Mouse (Mus musculus) right cerebral cortex, postnatal 36 days (tissue): Measurements from ENCODE around the gene Rasl11a.
"Not testable (repeated sequence)": the region's sequence is repeated elsewhere in the genome, so short reads cannot be mapped to it uniquely, and the experiment has no call there.

Source experiments
- DNase-seq, 2 experiments: peaks; one replicate each; pipeline ENCODE4 v3.0.0; 2022; ENCODE audit warnings: low spot score in 2 of 2, mixed read lengths in 1 of 2

Gene Rasl11a

DNA sequence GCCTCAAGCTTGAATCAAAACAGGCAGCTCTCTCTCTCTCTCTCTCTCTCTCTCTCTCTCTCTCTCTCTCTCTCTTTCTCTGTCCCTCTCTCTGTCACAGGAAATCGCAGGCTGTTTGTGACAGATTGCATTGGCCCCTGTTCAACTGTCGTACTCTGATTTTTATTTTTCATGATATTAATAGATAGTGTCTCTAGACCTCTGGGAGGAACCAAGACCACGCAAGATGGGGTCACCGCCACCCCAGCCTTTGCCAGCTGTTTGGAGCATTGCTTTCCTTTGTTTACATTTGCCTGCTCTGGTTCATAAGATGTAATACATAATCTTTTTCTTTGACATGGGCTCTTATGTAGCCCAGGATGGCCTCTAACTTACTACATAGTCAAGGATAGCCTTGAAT is 2.9 kb upstream of the Rasl11a start:
- DNase-seq = no peak

DNA sequence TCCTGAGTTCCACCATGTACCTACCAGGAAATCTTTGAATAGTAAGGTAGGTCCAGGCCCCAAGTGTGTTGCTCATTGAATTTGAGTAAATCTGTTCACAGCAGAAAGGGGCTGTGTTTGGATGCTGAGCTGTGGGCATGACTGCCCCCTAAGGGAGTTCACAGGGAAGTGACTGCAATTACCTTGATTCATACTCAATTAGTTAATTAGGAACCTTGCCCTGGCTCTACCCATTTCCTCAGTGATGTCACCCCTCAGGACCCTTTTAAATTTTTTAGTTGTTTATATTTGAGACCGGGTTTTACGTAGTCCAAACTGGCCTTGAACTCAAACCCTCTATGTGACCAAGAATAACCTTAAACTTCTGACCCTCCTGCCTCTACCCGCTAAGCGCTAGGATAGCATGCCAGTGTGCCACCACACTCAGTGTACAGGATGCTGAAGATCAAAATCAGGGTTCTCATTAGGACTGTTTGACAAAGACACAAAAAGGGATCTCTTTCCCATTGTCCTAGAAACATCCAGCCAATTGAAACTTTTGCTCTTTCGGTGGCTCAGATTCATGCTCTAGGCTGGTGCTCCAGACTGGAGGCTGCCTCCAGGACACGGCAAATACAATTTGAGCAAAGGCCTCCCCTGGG is 450 bp upstream of the Rasl11a start:
- DNase-seq = no peak

DNA sequence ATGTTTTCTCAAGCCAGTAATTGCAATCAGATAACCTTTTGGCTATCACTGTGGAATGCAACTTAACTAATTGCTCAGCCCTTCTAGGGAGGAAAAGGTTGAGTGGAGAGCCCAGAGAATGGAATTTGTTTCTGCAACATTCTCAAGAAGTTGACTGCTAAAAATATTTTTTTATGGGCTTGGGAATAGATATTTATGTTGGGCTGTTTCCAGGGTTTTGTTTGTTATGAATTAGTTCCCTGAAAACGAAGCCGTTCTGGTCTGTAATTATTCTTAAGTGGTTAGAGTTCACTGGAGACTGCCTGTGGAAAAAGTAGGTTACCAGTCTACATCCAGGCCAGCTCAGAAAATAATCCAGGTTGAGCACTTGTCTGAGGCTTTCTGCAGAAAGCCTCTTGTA is 1.6 kb downstream of the Rasl11a start:
- no peak for DNase-seq

DNA sequence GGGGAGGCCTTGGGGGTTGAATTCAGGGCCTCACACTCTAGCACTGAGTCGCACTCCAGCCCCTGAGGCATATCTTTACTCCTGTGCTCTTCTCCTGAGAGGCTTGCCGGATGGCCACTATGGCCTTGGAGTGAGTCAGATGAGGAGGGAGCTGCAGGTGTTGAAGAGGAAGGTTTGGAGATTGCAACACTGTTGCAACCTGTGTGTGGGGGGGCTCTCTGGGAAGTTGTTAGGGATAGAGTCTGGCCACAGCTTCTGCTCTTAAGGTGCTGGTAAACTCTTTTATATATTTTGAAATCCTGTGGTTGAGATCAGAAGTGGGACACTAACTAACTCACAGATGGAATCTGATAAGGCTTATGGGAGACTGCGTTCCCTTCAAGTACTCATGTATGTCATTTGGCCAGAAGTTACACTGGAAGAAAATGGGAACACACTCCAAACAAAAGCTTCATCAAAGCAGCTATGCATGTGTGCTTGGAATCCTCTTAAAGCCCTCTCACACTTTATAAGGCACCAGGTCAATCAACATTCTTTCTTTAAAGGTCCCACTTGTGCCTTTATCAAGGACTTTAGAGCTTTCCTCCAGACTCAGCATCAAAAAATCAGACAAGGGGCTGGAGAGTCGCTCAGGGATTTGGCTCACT is 4.2 kb downstream of the Rasl11a start:
- DNase-seq = no peak

DNA sequence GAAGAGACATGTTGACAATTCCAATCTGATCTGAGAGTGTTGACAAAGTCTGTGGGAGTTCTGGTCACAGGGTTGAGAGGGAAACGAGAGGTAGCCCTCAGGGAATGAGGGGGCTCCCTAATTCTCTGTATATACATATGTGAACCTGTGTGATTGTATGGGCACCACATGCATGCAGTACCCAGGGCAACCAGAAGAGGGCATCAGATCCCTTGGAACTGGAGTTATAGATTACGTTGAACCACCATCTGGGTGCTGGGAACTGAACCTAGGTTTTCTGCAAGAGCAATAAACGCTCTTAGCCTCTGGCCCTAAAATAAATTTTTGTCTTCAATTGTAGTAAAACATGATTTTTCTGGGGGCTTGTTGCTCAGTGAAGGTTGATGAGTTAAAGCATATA is 11.2 kb downstream of the Rasl11a start:
- no peak for DNase-seq

DNA sequence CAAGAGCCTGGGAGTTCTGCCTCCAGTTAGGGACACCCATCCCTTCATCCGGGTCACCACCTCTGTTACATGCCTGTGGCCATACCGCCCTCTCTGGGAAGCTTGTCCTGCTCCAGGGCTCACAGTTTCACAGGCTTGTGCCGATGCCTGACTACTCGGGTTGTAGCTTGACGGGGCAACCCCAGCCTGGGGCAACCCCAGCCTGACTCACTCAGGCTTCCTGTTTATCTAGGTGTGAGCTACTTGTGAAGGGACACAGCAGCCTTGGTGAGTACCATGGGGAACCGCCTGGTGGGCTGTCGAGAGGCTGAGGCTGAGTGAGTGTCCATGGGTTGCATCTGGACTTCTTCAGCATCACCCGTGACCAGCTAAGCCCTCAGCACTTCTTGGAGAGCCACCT is 12.7 kb downstream of the Rasl11a start:
- DNase-seq = no peak

DNA sequence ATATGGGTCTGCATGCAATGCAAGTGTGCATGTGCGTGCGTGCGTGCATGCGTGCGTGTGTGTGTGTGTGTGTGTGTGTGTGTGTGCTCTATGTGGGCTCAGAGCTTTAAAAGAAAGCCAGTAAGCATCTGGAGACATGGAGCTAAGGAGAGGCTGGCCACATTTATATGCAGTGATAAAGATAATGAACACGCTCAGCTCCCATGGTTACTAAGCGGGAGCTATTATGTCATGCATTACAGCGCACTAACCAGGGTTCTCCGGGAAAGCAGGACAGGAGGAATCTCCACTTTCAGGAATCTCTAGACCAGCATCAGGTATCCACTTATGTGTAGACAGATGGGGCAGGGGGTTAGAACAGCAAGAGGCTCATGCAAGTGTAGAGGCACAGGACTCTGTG is 13.9 kb downstream of the Rasl11a start:
- DNase-seq = no peak

DNA sequence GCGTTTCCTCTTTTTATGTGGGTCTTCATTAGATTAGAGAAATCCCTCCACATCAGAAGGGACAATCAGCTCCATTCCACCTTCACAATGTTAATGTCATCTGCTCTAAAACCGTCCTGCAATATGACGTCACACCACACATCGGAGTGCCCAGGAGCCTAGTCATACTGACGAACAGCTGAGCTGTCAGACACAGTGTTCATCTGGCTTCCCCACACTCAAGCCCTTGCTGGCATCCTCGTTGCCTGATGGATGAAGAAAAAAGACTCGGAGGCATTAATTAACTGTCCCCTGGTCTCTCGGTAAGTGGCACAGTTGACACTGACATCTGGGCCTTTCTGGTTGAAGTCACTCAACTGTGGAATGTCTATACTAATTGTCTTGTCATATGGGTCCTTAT is 14.4 kb downstream of the Rasl11a start:
- DNase-seq = no peak

DNA sequence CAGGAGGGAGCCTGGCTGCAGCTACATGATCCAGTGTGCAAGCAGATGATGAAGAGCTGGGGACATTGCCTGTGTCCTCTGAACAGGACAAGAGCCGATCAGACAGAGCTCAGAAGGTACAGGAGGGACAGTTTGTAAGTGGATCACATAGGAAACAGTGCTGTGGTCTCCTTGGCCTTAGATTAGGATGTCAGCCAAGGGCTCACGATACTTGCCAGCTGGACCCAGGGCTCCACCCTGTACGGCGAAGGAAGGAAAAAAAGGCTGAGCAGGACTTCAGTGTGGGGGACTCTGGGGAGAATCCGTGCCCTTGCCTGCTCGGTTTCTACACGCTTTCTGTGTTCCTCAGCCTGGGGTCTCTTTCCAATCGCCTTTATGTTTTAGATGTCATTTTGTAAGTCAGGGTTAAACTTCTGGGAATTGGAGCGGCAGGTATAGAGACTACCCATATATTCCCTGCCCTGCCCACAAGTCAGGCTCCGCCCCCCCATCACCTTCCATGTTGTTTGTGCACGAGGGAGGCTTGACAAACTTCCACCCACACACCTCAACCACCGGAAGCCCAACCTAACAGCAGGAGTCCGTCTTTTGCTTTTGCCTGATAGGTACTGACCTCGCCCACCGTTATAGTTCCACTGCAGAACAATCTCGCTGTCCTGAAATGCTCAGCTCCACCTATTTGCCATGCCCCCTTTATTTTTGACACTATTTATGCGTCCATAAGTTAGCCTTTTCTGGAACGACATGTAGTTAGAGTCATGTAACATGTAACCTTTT is 15.5 kb downstream of the Rasl11a start:
- DNase-seq = no peak

DNA sequence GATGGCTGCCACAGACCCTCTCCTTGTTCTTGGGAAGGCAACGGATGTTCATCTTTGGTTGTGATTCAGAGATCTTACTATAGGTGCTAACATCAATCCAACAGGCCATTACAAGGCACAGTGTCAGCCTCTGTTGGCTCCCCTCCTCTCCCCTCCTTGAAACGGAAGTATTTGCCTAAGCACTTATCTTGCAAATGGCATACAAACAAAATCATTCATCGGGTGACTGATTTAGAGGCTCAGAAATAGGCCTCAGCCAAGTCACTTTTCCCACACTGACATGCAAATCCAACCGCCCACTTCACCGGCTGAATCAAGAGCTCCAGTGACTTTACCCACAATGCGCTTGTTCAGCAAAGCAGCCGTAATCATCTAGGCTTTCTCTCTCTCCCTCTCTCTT is 16.7 kb downstream of the Rasl11a start:
- peak; percentile 63 to 83 for DNase-seq

DNA sequence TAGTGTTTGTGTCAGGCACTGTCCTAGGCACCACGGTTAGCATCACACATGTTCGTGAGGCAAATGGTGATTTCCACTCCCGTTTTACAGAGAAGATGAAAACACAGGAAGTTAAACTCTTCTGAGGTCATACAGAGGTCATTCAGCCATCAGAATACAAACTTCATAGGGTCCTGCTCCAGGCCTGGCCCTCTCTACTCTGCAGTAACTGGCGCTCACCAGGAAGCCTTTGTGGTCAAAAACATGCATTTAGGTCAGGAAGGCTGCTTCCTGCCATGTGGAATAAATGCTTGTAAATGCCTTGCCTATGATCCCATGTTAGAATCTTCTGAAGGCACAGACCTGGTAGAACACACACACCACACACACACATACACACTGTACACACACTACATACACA is 20.6 kb downstream of the Rasl11a start:
- no peak for DNase-seq

DNA sequence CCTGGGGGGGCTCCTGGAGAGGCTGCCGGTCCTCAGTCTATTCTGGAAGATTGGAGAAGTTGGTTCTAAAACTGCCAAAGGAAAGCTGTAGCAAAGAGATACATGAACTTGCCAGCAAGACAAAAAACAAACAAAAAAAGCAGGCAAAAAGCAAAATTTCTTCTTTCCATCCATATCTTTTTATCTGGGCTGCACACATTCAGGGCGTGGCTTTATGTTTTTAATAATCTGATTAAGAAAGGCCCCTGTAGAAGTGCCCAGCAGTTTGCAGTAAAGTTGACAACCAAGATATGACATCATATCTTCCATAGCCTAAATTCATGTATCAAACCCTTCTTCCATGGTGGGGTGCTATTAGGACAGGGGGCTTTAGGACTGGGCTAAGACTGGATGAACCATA is 21.4 kb downstream of the Rasl11a start:
- no peak for DNase-seq

DNA sequence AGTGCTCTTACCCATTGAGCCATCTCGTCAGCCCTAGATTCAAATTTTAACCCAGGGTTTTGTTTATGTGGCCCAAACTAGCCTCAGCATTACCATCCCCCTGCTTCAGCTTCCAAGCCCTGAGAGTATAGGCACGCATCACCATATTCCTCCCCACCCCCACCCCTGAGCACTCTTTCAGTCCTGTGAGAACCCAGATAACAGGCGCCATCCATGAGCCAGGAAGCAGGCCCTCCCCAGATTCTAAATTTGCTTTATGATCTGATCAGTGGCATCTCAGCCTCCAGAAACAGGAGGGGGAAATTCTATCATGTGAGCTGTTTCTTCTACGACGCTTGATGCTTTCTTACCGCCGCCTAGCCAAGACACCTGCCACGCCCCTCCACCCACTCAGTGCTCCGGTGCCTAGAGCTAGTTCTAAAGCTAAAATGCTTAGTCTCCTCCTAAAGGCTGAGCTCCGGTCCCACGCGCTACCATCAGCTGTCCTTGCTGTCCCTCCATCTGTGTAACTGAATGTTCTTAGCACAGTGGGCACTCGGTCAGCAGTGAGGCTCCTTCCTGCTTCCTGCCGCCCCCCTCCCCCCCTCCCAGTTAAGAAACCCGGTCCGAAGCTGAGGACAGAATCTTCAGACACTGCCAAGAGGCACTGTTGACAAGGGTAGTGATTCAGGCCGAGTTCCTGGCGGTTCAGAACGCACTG is 22.5 kb downstream of the Rasl11a start:
- peak; percentile 85 to 91 for DNase-seq

DNA sequence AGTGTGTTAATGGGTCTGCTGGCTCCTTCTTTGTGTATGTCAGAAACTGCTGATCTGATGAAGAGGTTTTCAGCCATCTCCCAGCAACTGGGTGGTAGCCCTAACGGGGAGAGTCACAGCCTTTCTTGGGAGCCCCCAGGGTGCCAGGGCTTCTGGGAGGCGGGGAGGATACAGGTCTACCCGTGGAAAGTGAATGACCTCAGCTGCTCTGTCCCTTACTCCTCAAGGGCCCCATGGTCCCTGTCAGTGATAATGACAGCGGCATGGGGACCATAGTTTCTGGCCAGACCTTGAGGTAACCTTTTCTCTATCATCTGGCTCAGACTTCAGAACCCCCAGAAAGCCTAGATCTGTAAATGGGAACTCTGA is 23.1 kb downstream of the Rasl11a start:
- DNase-seq = no peak

DNA sequence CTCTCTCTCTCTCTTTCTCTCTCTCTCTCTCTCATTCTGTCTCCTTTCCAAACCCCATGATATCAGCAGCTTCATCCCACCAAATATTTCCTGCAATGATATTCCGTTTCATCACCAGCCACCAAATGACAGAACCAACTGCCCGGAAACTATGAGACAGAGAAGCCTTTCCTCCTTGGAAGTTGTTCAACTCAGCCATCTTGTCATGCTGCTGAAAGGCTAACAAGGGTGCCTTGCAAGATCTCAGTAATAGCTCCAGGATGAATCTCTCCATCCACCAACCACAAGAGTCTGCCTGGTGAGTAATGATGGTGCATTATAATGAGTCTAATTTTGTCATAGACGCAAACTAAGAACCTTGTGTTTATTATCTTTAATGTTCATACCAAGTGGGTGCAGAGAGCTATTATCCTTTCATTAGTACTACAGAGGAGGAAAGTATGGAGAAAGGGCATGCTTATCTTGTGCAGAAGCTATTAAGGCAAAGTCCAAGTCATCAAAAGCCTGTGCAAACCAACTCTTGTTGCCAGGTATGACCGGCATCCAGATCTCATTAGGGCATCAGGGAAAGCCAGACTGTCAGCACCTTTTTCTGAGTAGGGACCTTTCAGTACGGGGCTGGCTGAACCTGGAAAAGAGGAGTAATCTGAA is 28.2 kb downstream of the Rasl11a start:
- DNase-seq = no peak

DNA sequence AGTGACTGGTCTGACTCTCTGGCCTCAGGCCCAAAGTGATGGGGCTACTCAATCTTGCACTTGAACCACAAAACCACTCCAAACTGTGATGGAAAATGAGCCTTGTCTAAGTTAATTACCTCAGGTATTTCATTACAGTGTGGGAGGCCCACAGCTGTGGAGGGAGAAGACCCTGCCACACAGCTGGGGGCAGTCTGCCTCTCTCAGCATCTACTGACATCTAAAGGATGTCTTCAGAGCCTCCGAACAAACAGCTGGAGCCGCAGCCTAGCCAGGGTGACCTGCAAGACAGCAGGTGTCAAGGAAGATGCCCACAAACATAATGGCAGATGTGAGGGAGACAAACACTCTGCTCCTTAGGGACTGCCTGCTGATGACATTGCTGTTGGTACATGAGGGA is 31.2 kb downstream of the Rasl11a start:
- DNase-seq = no peak

DNA sequence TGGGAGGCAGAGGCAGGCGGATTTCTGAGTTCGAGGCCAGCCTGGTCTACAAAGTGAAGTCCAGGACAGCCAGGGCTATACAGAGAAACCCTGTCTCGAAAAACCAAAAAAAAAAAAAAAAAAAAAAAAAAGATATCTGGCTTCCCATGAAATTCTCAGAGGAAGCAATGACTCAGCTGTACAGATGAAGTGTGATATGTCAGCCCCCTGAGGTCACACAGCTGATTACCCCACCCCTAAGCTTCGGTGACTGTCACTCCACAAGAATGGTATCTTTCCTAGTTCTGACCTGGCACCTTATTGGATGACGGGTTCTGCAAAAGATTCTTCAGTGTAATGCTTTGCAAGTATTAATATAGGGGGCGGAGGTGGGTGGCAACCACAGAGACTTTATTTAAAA is 33.0 kb downstream of the Rasl11a start:
- not testable (repeated sequence) for DNase-seq

DNA sequence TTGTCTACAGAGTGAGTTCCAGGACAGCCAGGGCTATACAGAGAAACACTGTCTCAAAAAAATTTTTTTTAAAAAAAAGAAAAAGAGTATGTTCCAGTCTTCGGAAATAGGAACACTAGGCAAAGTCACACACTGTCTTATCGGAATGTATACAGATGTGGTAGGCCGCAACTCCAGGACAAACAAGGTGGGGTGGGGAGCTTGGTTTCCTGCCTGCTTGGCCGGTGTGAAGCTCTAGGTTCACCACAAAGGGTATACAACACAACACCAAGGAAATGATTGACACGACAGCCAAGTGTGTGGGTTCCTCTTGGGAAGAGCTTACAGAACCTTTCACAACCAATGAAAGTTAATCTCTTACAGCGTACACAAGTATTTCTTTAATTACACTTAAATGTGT is 37.4 kb downstream of the Rasl11a start:
- no peak for DNase-seq

DNA sequence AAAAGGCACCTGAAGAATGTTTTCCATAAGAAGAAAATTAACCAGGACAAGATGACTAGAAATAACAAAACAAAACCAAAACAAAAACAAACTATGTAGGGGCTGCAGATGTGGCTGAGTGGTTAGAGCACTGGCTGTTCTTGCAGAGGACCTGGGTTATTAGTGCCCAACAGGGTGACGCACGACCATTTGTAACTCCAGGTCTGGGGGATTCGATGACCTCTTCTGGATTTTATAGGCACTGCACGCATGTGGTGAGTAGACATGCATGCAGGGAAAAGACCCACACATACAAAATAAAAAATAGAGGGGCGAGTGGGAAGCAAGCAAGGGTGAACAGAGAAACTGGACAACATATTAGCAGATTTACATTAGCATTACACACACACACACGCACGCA is 38.2 kb downstream of the Rasl11a start:
- DNase-seq = no peak

DNA sequence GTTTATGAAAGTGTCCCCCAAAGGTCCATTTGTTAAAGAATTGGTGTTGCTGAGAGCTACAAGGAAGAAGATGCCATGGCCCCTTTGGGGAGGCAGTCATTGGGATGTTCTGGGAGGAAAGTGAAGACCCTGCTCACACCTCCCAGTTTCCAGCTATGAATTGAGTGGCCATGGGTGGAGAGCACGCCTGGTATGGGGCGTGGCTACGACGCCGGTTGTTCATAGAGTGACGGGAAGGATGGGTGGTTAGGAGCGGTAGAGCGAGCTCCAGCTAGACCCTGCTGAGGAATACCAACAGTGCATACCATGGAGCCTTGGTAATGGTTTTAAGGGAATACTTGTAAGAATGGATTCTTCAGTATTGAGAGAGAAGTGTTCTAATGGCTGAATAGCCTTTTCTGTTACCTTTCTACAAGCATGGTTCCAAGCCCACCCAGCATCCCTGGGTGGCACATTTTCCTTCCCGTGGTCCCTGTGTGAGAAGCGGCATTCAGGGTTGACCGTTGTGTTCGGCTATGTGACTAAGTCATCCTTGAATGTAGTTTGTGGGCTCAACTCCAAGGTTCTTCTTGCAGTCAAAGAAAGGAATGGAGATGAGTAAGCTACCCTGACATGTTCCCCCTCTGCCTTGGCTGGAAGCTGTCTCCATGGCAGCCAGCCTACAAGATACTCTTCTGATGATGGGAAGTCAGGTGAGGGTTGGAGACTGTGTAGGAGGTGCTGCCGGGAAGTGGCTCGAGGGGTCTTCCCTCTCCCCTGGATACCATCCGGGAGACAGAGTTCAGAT is 38.8 kb downstream of the Rasl11a start:
- DNase-seq = no peak

DNA sequence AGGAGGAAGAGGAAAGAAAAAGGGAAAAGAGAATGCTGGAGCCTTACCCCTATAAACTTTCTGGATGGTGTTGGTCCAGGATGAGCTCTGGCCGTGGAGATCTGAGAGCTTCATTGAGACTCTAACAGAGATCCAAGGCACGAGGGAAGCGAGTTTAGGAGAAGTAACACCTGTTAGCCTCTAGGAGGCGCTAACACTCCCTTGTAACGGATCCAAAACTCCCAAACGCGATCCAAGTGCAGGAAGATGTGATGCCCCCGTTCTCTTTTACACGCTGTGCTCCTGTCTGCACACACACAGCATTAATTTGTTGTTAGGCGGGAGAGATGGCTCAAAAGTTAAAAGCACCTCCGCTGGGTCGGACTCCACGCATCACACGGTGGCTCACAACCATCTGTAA is 46.3 kb downstream of the Rasl11a start:
- DNase-seq = no peak
